Mouse (Mus musculus) limb, embryonic 10.5 days (tissue): ENCODE data around the gene Tead1. TPM values are rescaled to one million over a fixed set of nuclear protein-coding genes. Genes with fewer than 3 reads are reported as not detected.
A peak's percentile ranks its signal among the peaks of the same experiment; 100 is the strongest.

Source experiments
- DNase-seq: peaks from one replicate; pipeline ENCODE4 v3.0.0-alpha.2; 2017; ENCODE audit warnings: low spot score
- H3K27ac ChIP-seq: fragments of 300-500 bp; sonication (generic); 2 replicates; pipeline ENCODE4 v1.5.1; 2016; ENCODE audit warnings: mild to moderate bottlenecking
- H3K27me3 ChIP-seq: fragments of 300-500 bp; sonication (generic); 2 replicates; pipeline ENCODE4 v1.6.1; 2016; ENCODE audit warnings: low read depth, mild to moderate bottlenecking; ENCODE audit not compliant: poor library complexity, severe bottlenecking
- H3K36me3 ChIP-seq: fragments of 300-500 bp; sonication (generic); 2 replicates; pipeline ENCODE4 v1.6.1; 2016; ENCODE audit warnings: mild to moderate bottlenecking, moderate library complexity
- H3K4me1 ChIP-seq: fragments of 300-500 bp; sonication (generic); 2 replicates; pipeline ENCODE4 v1.6.1; 2016
- H3K4me3 ChIP-seq: fragments of 300-500 bp; sonication (generic); 2 replicates; pipeline ENCODE4 v1.5.1; 2016; ENCODE audit warnings: mild to moderate bottlenecking, moderate library complexity
- H3K9me3 ChIP-seq: fragments of 300-500 bp; sonication (generic); replicated peaks from 2 replicates; pipeline ENCODE4 v1.6.1; 2016; ENCODE audit warnings: mild to moderate bottlenecking
- WGBS: fragments of 180-500 bp; shearing (Covaris S2); methylation state at CpG from one replicate; pipeline ENCODE4 v1.1.7; 2016; 5-methylcytosine and 5-hydroxymethylcytosine counted together
- microRNA-seq: library from miRNA; unstranded; fragments of <30 nt; microRNA quantifications from one replicate; pipeline ENCODE4, GENCODE M21; 2017
- polyA plus RNA-seq: library from polyadenylated mRNA; unstranded; fragments of >200 nt; fragmentation: Nextera tagmentation; extraction: Ambion mirVana; gene quantifications from 2 replicates; pipeline ENCODE4 v1.2.1, GENCODE M21; 2016

The Tead1 gene
- polyA plus RNA-seq, 1 experiment from 2014 or later: 17.3 TPM

GRCm38 (mm10) chr7:112943056-112943455, 263.9 kb downstream of the Tead1 start:
- WGBS: 72% methylated on average over 1 of the region's 1 CpGs
- no peaks in the 10 kb centered on the region for H3K27me3 ChIP-seq

GRCm38 (mm10) chr7:112946706-112947105, 267.6 kb downstream of the Tead1 start:
- H3K4me3 ChIP-seq: no peak overlapping the region
- H3K9me3 ChIP-seq: no peaks in the 10 kb centered on the region
- H3K27me3 ChIP-seq: 0 out of 2 replicates have a peak, but pooled peaks cover 3% of the 10 kb centered on the region
- H3K36me3 ChIP-seq: no peaks in the 10 kb centered on the region
- WGBS: 64% methylated on average over 6 of the region's 6 CpGs
- no peak for DNase-seq
- no peaks in the 10 kb centered on the region for H3K4me1 ChIP-seq
- no peak overlapping the region for H3K27ac ChIP-seq

More at GRCm38 (mm10) chr7:112943056-112943455, 263.9 kb downstream of the Tead1 start:
- H3K4me1 ChIP-seq: peaks cover 4% of the 10 kb centered on the region; the same call in 1 of the 2 replicates
- H3K36me3 ChIP-seq: no peaks in the 10 kb centered on the region
- H3K27ac ChIP-seq: no peak overlapping the region
- no peak for DNase-seq
- H3K9me3 ChIP-seq: no peaks in the 10 kb centered on the region
- H3K4me3 ChIP-seq: no peak overlapping the region

- peak; percentile 89 for DNase-seq
- Histone ChIP-seq H3K27ac (peak within 1 kb of the TSS; percentile 63), H3K4me3 (peak within 1 kb of the TSS; percentile 54), H3K36me3 (no peaks in the 10 kb centered on the region), H3K9me3 (no peaks in the 10 kb centered on the region), H3K27me3 (peaks cover 62% of the 10 kb centered on the region), H3K4me1 (peaks cover 40% of the 10 kb centered on the region)
- under 1% methylated on average over 41 of the region's 41 CpGs for WGBS
These were observed 274.7 kb downstream of the Tead1 start, which contains the start of gene Rassf10 for GRCm38 (mm10) chr7:112953777-112954291. Gene Rassf10, plus strand, starts transcription at chr7:112953962.

DNA sequence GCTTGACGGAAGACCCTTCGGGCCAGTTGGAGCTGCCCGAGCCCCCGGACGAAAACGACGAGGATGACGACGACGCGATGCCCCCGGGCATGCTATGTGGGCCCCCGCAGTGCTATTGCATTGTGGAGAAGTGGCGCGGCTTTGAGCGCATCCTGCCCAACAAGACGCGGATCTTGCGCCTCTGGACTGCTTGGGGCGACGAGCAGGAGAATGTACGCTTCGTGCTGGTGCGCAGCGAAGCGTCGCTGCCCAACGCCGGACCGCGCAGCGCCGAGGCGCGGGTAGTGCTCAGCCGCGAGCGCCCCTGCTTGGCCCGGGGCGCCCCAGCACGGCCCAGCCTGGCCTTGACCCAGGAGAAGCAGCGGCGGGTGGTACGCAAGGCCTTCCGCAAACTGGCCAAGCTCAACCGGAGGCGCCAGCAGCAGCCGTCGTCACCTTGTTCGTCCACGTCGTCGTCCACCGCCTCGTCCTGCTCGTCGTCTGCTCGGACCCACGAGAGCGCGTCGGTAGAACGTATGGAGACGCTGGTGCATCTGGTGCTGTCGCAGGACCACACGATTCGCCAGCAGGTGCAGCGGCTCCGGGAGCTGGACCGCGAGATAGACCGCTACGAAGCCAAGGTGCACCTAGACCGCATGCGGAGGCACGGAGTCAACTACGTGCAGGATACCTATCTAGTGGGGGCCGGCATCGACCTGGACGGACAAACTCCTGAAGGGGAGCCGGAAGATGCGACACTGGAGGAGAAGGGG, 275.4 kb downstream of the Tead1 start:
- H3K4me1 ChIP-seq: peaks cover 40% of the 10 kb centered on the region
- WGBS: 1% methylated on average over 82 of the region's 82 CpGs
- H3K27me3 ChIP-seq: peaks cover 62% of the 10 kb centered on the region
- H3K9me3 ChIP-seq: no peaks in the 10 kb centered on the region
- H3K4me3 ChIP-seq: peak overlapping the region; percentile 54
- H3K27ac ChIP-seq: peak overlapping the region; percentile 63
- peak; percentile 59 for DNase-seq
- H3K36me3 ChIP-seq: no peaks in the 10 kb centered on the region

DNA sequence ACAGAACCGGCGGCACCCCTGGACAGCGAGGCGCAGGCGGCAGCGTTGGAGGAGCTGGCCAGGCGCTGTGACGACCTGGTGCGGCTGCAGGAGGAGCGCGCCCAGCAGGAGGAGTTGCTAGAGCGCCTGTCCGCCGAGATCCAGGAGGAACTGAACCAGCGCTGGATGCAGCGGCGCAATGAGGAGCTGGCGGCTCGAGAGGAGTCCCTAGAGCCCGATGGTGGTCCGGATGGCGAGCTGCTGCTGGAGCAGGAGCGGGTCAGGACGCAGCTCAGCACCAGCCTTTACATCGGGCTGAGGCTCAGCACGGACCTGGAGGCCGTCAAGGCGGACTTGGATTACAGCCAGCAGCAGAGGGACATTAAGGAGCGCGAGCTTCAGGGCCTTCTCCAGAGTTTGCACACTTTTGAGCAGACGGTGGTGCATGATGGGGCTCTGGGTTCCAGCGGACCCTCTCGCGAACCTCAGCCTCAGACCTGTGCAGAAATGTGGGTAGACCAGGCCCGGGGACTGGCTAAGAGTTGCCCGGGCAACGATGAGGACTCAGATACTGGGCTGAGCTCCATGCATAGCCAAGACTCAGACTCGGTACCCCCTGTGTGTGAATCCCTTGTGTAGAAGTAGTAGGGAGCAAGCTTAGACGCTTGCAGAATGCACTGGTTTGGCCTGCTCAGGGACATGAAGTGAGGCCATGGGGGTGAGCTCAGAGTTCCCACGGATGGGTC, 276.1 kb downstream of the Tead1 start:
- WGBS: 4% methylated on average over 40 of the region's 40 CpGs
- Histone ChIP-seq H3K4me3 (peak overlapping the region; percentile 54), H3K4me1 (peaks cover 40% of the 10 kb centered on the region), H3K27me3 (peaks cover 62% of the 10 kb centered on the region), H3K9me3 (no peaks in the 10 kb centered on the region), H3K36me3 (no peaks in the 10 kb centered on the region), H3K27ac (0 out of 2 replicates have a peak overlapping the region, but pooled peaks have one; percentile 4)
- peak; percentile 62 for DNase-seq

GRCm38 (mm10) chr7:112955955-112956354, 276.8 kb downstream of the Tead1 start:
- no peaks in the 10 kb centered on the region for H3K36me3 ChIP-seq
- H3K4me3 ChIP-seq: no peak overlapping the region
- H3K9me3 ChIP-seq: no peaks in the 10 kb centered on the region
- H3K27me3 ChIP-seq: peaks cover 59% of the 10 kb centered on the region
- H3K4me1 ChIP-seq: peaks cover 40% of the 10 kb centered on the region
- H3K27ac ChIP-seq: no peak overlapping the region
- WGBS: 33% methylated on average over 3 of the region's 3 CpGs
- no peak for DNase-seq

Small RNAs within 50 kb of the gene (microRNA-seq; reads per million reads assigned to microRNA genes)
- gene Gm44462: not detected
